Mouse (Mus musculus): ENCODE measurements around the gene Gabrb1. TPM values are rescaled to one million over a fixed set of nuclear protein-coding genes. Genes with fewer than 3 reads are reported as not detected.
"Not testable (repeated sequence)": the region's sequence is repeated elsewhere in the genome, so short reads cannot be mapped to it uniquely, and the experiment has no call there.

Gene Gabrb1
- polyA plus RNA-seq, 1 experiment = not detected

DNA sequence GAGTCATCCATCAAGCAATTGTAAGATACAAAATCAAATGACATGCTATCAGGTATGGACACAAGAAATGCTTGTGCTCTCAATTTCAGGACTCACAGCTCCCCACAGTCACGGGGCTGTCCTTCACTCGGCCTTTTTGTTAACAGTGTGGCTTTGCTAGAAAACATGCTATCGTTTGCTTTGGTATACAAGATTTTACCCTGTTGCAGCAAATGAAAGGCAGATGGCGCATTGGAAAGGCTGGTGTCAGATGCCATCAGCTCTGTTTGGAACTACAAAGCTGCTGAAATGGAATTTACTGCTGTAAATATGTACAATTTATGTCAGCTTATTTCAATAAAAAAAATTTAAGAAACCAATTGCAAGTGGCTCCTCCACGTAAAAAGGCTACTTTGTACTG, 490.8 kb downstream of the Gabrb1 start:
- Histone ChIP-seq H3K27ac (ENCODE audit: insufficient read depth, low read length) (no peak overlapping the region), H3K4me1 (ENCODE audit: control insufficient read depth, insufficient read depth, low read length) (no peaks in the 10 kb centered on the region), H3K27me3 (ENCODE audit: control insufficient read depth, insufficient read depth, low read length, poor library complexity, severe bottlenecking) (no peaks in the 10 kb centered on the region), H3K9me3 (replicated peaks; ENCODE audit: control insufficient read depth, insufficient read depth, low read length, poor library complexity, severe bottlenecking) (no peaks in the 10 kb centered on the region), H3K9ac (ENCODE audit: low read depth, poor library complexity, severe bottlenecking) (no peak overlapping the region), H3K36me3 (ENCODE audit: control insufficient read depth, insufficient read depth, low read length, poor library complexity, severe bottlenecking) (no peaks in the 10 kb centered on the region), H3K4me3 (ENCODE audit: low read depth, low read length) (no peak overlapping the region)
- TF ChIP-seq POLR2A (IDR thresholded peaks at IDR 0.05; ENCODE audit: insufficient read depth, low read length) (no peak), EP300 (IDR thresholded peaks at IDR 0.05; ENCODE audit: insufficient read depth, low read depth, low read length) (no peak), CTCF (IDR thresholded peaks at IDR 0.05; ENCODE audit: low read depth, low read length) (no peak)

DNA sequence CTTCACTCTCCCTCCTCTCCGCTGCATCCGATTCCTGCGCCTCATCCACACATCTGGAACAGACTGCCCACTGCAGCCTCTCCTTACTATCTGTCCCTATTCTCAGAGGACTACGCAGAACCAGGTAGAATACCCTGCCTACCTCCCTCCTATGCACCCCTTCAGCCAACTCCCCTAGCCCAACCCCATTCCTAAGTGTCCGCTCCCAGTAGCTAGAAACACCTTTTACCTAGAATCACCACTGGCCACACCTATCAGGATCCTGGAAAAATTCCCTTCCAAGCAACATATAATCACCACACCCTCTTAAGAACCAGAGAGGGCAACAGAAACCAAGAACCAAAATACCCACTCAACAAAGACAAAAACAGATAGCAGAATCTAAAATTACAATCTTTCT, 493.0 kb downstream of the Gabrb1 start:
- no peaks in the 10 kb centered on the region for H3K36me3 ChIP-seq (ENCODE audit: control insufficient read depth, insufficient read depth, low read length, poor library complexity, severe bottlenecking)
- no peaks in the 10 kb centered on the region for H3K4me1 ChIP-seq (ENCODE audit: control insufficient read depth, insufficient read depth, low read length)
- H3K27ac ChIP-seq (ENCODE audit: insufficient read depth, low read length) = no peak overlapping the region
- no peak for TF ChIP-seq POLR2A (IDR thresholded peaks at IDR 0.05; ENCODE audit: insufficient read depth, low read length)
- TF ChIP-seq CTCF (IDR thresholded peaks at IDR 0.05; ENCODE audit: low read depth, low read length) = no peak
- no peak for TF ChIP-seq EP300 (IDR thresholded peaks at IDR 0.05; ENCODE audit: insufficient read depth, low read depth, low read length)
- no peak overlapping the region for H3K4me3 ChIP-seq (ENCODE audit: low read depth, low read length)
- H3K27me3 ChIP-seq (ENCODE audit: control insufficient read depth, insufficient read depth, low read length, poor library complexity, severe bottlenecking) = no peaks in the 10 kb centered on the region
- H3K9ac ChIP-seq (ENCODE audit: low read depth, poor library complexity, severe bottlenecking) = no peak overlapping the region
- H3K9me3 ChIP-seq (replicated peaks; ENCODE audit: control insufficient read depth, insufficient read depth, low read length, poor library complexity, severe bottlenecking) = no peaks in the 10 kb centered on the region

DNA sequence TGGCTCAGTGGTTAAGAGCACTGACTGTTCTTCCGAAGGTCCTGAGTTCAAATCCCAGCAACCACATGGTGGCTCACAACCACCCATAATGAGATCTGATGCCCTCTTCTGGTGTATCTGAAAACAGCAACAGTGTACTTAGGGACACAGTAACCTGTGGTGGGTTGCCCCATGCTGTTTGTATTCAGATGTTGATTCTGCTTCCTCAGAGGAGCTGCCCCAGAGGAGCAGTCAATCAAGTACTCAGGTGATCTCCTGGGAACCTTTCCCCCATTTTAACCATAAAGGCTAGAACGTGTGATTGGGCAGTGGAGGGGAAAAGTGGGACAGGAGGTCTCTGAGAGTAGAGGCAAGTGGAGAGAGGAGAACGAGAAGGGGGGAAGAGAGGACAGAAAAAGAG, 497.8 kb downstream of the Gabrb1 start:
- H3K27ac ChIP-seq (ENCODE audit: insufficient read depth, low read length); H3K27me3 ChIP-seq (ENCODE audit: control insufficient read depth, insufficient read depth, low read length, poor library complexity, severe bottlenecking); H3K4me1 ChIP-seq (ENCODE audit: control insufficient read depth, insufficient read depth, low read length); H3K4me3 ChIP-seq (ENCODE audit: low read depth, low read length); H3K9ac ChIP-seq (ENCODE audit: low read depth, poor library complexity, severe bottlenecking); H3K9me3 ChIP-seq (replicated peaks; ENCODE audit: control insufficient read depth, insufficient read depth, low read length, poor library complexity, severe bottlenecking): not testable (repeated sequence)
- H3K36me3 ChIP-seq (ENCODE audit: control insufficient read depth, insufficient read depth, low read length, poor library complexity, severe bottlenecking) = peaks cover 15% of the 10 kb centered on the region

DNA sequence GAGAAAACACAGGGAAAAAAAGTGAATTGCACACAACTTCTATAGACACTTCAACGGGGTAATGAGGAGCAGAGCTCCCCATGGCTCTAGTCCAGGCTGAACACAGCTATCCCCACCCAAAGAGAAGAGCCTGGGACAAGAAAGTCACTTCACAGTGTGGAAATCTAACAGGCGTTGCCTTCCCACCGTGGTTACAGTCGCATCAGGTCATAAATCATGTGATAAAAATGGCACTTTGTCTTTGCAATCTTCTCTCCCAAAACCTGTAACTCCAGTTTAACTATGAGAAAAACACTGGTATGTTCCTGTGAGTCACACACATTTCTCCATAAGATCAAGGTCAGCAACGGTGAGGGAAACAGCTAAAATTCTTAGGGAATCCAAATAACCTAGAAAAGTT, 498.7 kb downstream of the Gabrb1 start:
- H3K27ac ChIP-seq (ENCODE audit: insufficient read depth, low read length) = no peak overlapping the region
- peaks cover 24% of the 10 kb centered on the region for H3K36me3 ChIP-seq (ENCODE audit: control insufficient read depth, insufficient read depth, low read length, poor library complexity, severe bottlenecking)
- no peak for TF ChIP-seq POLR2A (IDR thresholded peaks at IDR 0.05; ENCODE audit: insufficient read depth, low read length)
- TF ChIP-seq CTCF (IDR thresholded peaks at IDR 0.05; ENCODE audit: low read depth, low read length) = no peak
- no peak for TF ChIP-seq EP300 (IDR thresholded peaks at IDR 0.05; ENCODE audit: insufficient read depth, low read depth, low read length)
- no peaks in the 10 kb centered on the region for H3K4me1 ChIP-seq (ENCODE audit: control insufficient read depth, insufficient read depth, low read length)
- no peak overlapping the region for H3K4me3 ChIP-seq (ENCODE audit: low read depth, low read length)
- H3K9me3 ChIP-seq (replicated peaks; ENCODE audit: control insufficient read depth, insufficient read depth, low read length, poor library complexity, severe bottlenecking) = no peaks in the 10 kb centered on the region
- no peaks in the 10 kb centered on the region for H3K27me3 ChIP-seq (ENCODE audit: control insufficient read depth, insufficient read depth, low read length, poor library complexity, severe bottlenecking)
- no peak overlapping the region for H3K9ac ChIP-seq (ENCODE audit: low read depth, poor library complexity, severe bottlenecking)

DNA sequence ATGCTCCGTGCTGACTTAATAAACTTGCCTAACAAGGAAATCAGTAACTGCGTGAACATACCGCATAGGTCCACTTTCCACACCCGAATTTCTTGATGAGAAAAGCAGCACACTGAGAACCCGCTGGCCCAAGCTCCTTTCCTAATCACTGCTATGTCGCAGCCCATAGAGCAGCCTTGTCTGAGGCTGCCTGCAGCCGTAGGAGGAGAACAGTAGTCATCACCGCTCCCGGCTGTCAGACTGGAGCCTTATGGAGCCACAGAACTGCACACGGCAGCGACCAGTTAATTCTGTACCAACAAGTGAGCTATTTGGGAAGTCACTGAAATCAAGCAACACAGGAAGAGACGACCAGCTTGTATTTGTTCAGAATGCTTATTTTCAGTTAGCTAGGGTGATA, 500.8 kb downstream of the Gabrb1 start:
- H3K9ac ChIP-seq (ENCODE audit: low read depth, poor library complexity, severe bottlenecking) = no peak overlapping the region
- H3K4me1 ChIP-seq (ENCODE audit: control insufficient read depth, insufficient read depth, low read length) = no peaks in the 10 kb centered on the region
- TF ChIP-seq EP300 (IDR thresholded peaks at IDR 0.05; ENCODE audit: insufficient read depth, low read depth, low read length) (no peak), CTCF (IDR thresholded peaks at IDR 0.05; ENCODE audit: low read depth, low read length) (no peak)
- H3K36me3 ChIP-seq (ENCODE audit: control insufficient read depth, insufficient read depth, low read length, poor library complexity, severe bottlenecking) = peaks cover 34% of the 10 kb centered on the region
- no peak overlapping the region for H3K4me3 ChIP-seq (ENCODE audit: low read depth, low read length)
- H3K9me3 ChIP-seq (replicated peaks; ENCODE audit: control insufficient read depth, insufficient read depth, low read length, poor library complexity, severe bottlenecking) = no peaks in the 10 kb centered on the region
- no peak overlapping the region for H3K27ac ChIP-seq (ENCODE audit: insufficient read depth, low read length)
- no peaks in the 10 kb centered on the region for H3K27me3 ChIP-seq (ENCODE audit: control insufficient read depth, insufficient read depth, low read length, poor library complexity, severe bottlenecking)

GRCm38 (mm10) chr5:72159537-72159936, 501.6 kb downstream of the Gabrb1 start:
- no peak overlapping the region for H3K27ac ChIP-seq (ENCODE audit: insufficient read depth, low read length)
- H3K36me3 ChIP-seq (ENCODE audit: control insufficient read depth, insufficient read depth, low read length, poor library complexity, severe bottlenecking) = peaks cover 34% of the 10 kb centered on the region
- TF ChIP-seq CTCF (IDR thresholded peaks at IDR 0.05; ENCODE audit: low read depth, low read length) = no peak
- no peak for TF ChIP-seq POLR2A (IDR thresholded peaks at IDR 0.05; ENCODE audit: insufficient read depth, low read length)
- no peak for TF ChIP-seq EP300 (IDR thresholded peaks at IDR 0.05; ENCODE audit: insufficient read depth, low read depth, low read length)
- H3K4me3 ChIP-seq (ENCODE audit: low read depth, low read length) = no peak overlapping the region
- no peaks in the 10 kb centered on the region for H3K27me3 ChIP-seq (ENCODE audit: control insufficient read depth, insufficient read depth, low read length, poor library complexity, severe bottlenecking)
- no peaks in the 10 kb centered on the region for H3K4me1 ChIP-seq (ENCODE audit: control insufficient read depth, insufficient read depth, low read length)
- no peak overlapping the region for H3K9ac ChIP-seq (ENCODE audit: low read depth, poor library complexity, severe bottlenecking)
- no peaks in the 10 kb centered on the region for H3K9me3 ChIP-seq (replicated peaks; ENCODE audit: control insufficient read depth, insufficient read depth, low read length, poor library complexity, severe bottlenecking)
